Mouse (Mus musculus) layer of hippocampus, adult 2 months (tissue): ENCODE measurements around the gene Rbl1. TPM values are rescaled to one million over a fixed set of nuclear protein-coding genes. Genes with fewer than 3 reads are reported as not detected.

ENCODE experiments used
- DNase-seq, 2 experiments: peaks; one replicate each; pipeline ENCODE4 v3.0.0; 2022; ENCODE audit warnings: low spot score in 2 of 2
- H3K27ac ChIP-seq: fragments of 200-600 bp; 2 replicates; pipeline ENCODE4 v1.8.1; 2022
- H3K4me3 ChIP-seq: fragments of 200-600 bp; 2 replicates; pipeline ENCODE4 v1.8.1; 2022; ENCODE audit warnings: mild to moderate bottlenecking
- CTCF ChIP-seq: fragments of 200-600 bp; conservative IDR thresholded peaks from 2 replicates; pipeline ENCODE4 v1.8.1; 2022; ENCODE audit warnings: antibody characterized with exemption, mild to moderate bottlenecking, moderate library complexity
- total RNA-seq, 2 experiments: library from RNA; stranded (reverse); gene quantifications; 2 replicates each; pipeline ENCODE4 v1.2.3; 2021

The Rbl1 gene
- total RNA-seq, 2 experiments from 2014 or later, result 1.5 to 1.7 TPM

DNA sequence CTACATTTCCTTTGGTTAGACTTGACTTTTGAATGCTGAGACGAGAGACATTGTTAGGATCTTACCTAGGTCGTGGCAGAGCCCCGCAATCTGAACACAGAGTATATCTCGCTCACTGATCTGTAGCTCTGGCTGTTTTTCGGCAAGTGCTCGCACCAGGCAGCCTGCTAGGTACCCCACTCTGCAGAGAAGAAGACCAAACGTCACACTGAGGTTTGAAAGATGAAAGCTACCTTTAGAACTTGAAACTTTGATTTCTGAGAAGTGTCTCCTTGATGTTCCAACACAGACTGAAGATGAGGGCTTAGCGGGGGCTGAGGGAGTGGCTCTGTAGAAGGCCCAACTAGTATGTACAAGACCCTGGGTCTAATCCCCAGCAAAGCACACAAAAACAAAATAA is 82.6 kb downstream of the Rbl1 start:
- TF ChIP-seq CTCF, result no peak
- Histone ChIP-seq H3K4me3 (no peak overlapping the region), H3K27ac (no peak overlapping the region)
- no peak for DNase-seq

DNA sequence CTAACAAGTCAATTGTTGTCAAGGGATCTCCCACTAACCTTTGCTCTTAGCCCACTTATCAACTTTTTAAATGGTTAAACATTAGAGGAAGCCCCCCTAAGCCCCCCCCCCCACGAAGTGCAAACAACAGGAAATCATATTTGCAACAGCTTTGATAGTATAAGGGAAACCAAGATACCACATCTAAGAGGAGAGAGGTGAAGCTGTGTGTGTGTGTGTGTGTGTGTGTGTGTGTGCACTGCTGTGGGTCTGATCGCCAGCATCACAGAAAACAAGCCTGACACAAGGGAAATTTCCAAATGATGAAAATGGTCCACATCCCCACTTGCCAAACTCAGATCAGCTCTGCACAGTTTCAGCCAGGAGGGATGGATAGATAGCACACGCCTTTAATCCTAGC is 85.3 kb downstream of the Rbl1 start:
- no peak overlapping the region for H3K4me3 ChIP-seq
- DNase-seq, result no peak
- no peak overlapping the region for H3K27ac ChIP-seq
- TF ChIP-seq CTCF, result no peak

DNA sequence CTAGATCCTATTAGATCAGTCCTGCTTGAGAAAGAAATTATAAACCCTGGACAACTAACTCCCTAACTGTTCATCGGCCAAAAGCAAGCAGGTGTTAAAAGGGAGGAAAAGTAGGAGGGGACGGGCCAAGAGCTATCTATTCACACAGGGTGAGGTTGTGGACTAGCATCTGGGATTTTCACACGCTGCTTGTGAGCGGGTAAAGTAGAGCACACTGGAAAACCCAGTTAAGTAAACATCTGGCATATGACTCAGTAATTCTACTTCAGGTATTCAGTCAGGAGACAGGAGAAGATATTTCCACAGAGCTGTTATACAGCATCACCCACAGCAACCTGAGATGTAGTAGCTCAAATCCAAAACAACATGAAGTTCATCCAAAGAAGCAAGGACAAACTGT is 85.8 kb downstream of the Rbl1 start:
- no peak for DNase-seq
- Histone ChIP-seq H3K27ac (no peak overlapping the region), H3K4me3 (no peak overlapping the region)
- TF ChIP-seq CTCF, result no peak

DNA sequence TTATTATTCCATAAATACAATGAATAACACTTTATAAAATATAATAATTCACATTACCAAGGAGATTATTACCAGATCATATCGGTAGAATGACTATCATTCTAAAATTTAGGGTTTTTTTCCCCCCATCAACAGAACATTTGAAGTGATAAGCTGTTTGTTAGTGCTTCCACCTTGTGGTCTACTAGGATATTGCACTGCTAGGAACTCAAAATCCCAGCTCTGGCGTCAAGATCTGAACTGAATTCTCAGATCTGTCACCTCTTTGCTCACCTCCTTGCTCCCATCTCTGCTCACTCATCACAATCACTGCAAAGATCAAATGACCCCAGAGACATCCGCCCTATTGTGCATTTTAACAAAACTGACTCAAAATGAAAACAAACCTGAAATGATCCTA is 87.4 kb downstream of the Rbl1 start:
- DNase-seq, result peak in 1 of 2 experiments; percentile 47
- no peak overlapping the region for H3K27ac ChIP-seq
- no peak overlapping the region for H3K4me3 ChIP-seq

DNA sequence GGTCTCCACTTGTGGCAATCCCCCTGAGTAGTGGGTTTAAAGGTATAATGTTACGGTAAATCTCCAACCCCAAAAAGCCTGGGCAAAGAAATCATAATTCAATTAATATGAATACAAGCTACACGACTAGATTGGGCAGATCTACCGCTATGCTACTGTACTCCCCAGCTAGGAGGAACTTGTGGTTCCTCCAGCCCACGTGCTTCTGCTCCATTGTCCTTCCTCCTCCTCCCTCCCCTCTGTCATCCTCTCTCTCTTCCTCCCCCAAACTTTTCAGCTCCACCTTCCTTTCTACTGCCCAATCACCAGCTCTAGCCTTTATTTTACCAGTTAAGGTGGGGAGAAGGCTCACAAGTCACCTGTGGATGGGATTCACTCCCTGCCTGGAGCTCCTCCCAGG is 96.1 kb downstream of the Rbl1 start:
- no peak for TF ChIP-seq CTCF
- Histone ChIP-seq H3K27ac (no peak overlapping the region), H3K4me3 (no peak overlapping the region)
- no peak for DNase-seq

More for the DNA sequence above, 87.4 kb downstream of the Rbl1 start:
- peak; percentile 90 for TF ChIP-seq CTCF

DNA sequence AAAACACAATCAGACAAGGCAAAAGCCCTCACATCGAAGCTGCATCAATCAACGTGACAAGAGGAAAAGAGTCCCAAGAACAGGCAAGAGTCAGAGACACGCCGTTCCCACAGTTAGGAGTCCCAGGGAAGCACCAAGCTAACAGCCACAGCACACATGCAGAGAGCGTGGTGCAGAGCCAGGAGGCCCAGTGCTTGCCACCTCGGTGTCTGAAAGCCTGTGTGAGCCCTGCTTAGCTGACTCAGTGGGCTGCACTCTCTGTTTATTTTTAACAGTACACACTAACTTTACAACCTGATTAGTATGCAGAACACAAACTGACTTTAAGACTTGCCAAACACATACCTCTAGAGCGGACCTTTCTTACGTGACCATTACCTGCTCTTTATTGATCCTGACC is 99.9 kb downstream of the Rbl1 start:
- Histone ChIP-seq H3K4me3 (no peak overlapping the region), H3K27ac (no peak overlapping the region)
- DNase-seq, result no peak
- TF ChIP-seq CTCF, result no peak

DNA sequence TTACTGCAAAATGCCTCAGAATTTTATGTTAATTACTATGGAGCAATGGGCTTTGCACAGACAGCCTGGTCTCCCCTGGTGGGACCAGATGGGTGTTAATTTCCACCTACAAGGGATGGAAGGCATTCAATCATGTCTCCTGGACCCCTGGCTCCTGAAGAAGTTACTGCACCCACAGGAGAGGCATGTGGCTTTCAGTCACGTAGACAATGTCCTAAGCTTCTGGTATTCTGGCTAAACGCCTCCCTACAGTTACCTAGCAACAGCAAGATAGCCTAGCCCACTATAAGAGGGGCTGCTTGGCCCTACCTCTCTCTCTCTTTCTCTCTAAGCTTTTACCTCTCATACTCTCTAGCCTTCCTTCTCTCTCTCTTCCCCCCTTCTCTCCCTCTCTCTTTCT is 102.1 kb downstream of the Rbl1 start:
- TF ChIP-seq CTCF, result no peak
- Histone ChIP-seq H3K27ac (no peak overlapping the region), H3K4me3 (no peak overlapping the region)
- no peak for DNase-seq

DNA sequence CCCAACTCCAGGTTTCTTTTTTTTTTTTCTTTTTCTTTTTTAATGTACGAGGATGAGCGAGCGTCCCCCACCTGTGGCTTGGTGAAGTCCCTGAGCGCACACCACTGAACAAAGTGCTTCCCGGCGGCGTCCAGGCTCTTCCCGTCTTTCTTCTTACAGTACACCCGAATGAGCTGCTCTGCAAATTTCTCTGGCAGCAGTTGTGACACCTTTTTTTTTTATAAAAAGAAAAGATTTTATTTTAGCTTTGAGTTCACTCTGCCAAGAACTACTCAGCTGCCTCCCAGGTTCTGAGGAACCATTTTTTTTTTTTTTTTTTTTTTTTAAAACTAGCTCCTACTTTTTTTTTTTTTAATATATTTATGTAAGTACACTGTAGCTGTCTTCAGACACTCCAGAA is 102.7 kb downstream of the Rbl1 start:
- H3K27ac ChIP-seq, result no peak overlapping the region
- no peak overlapping the region for H3K4me3 ChIP-seq
- no peak for DNase-seq
- no peak for TF ChIP-seq CTCF

DNA sequence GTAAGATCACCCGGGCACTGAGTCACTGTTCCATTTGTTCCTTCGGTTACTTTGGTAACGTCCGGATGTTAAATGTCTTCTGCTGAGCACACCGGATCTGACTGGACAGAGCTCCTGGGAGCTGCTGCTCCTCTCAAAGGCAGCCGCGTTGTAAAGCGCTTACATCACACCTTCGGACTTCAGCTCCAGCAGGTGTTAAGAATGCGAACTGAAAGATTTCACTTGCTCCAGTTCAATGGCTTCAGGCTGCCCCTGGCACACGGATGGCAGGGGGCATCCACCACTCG is 104.1 kb downstream of the Rbl1 start:
- Histone ChIP-seq H3K27ac (no peak overlapping the region), H3K4me3 (no peak overlapping the region)
- DNase-seq, result no peak
- no peak for TF ChIP-seq CTCF

DNA sequence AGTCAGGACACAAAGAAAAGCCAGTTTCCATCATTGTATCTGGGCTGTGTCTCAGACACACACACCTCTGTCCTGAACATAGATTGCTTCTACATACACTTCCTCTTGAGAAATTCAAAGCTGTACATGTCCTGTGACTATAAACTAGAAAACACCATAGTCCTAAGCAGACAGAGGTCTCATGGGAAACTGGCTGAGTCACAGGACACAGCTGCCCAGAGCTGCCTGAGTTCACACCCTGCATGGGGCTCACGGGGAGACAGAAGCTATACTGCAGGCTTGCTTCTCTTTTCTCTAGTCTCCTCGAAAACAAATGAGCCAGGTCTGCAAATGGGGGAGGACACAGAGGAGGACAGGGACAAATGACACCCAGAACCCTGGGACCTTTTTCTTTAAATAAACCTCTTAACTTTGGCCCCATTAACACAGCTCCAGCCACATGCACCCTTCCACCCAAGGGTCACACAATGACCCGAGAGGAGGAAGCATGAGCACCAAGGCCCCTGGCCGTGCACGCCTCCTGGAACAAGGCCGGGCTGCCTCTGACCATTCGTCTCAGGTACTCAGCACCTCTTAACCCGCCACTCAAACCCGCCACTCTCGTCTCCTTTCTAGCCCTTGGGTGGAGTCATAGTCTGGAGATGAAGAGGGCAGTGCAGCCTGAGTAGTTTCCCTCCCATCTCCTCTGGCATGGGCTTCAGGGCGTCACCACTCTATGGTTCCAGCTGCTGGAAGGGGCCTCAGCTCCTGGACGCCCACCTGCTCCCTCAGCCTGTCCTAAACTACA is 104.6 kb downstream of the Rbl1 start:
- TF ChIP-seq CTCF, result no peak
- Histone ChIP-seq H3K27ac (no peak overlapping the region), H3K4me3 (no peak overlapping the region)
- no peak for DNase-seq

Other genes starting within 250 kb of the Rbl1 start
- 100 to 1,000 TPM; 416 to 430 TPM for gene Ndrg3, start 212.5 kb downstream of the Rbl1 start, total RNA-seq
- gene Dsn1, start 197.4 kb downstream of the Rbl1 start, total RNA-seq, result 1 to 10 TPM; 2.8 to 3.7 TPM
- 10 to 100 TPM; 31.4 to 36.3 TPM for gene Soga1, start 125.3 kb downstream of the Rbl1 start, total RNA-seq
- gene Tldc2, start 117.5 kb downstream of the Rbl1 start, total RNA-seq, result not detected
- gene Samhd1, start 69.3 kb downstream of the Rbl1 start, total RNA-seq, result 10 to 100 TPM; 14.3 to 16.8 TPM
- gene Rpn2, start 74.5 kb upstream of the Rbl1 start, total RNA-seq, result 100 to 1,000 TPM; 132 to 138 TPM
- gene Mroh8, start 75.0 kb upstream of the Rbl1 start, total RNA-seq, result 1 to 10 TPM in 1 of 2 experiments, under 1 TPM in 1; 0.61 to 1.2 TPM
- gene Ghrh, start 143.0 kb upstream of the Rbl1 start, total RNA-seq, result not detected
- gene Manbal, start 163.1 kb upstream of the Rbl1 start, total RNA-seq, result 10 to 100 TPM; 52.0 to 55.7 TPM
- 100 to 1,000 TPM; 150 to 156 TPM for gene Src, start 213.9 kb upstream of the Rbl1 start, total RNA-seq